Mouse (Mus musculus): ENCODE results near the gene Mrps33. TPM values are rescaled to one million over a fixed set of nuclear protein-coding genes. Genes with fewer than 3 reads are reported as not detected.
A peak's percentile ranks its signal among the peaks of the same experiment; 100 is the strongest.

Mrps33 gene
- polyA plus RNA-seq, 1 experiment from 2014 or later = 232 TPM

DNA sequence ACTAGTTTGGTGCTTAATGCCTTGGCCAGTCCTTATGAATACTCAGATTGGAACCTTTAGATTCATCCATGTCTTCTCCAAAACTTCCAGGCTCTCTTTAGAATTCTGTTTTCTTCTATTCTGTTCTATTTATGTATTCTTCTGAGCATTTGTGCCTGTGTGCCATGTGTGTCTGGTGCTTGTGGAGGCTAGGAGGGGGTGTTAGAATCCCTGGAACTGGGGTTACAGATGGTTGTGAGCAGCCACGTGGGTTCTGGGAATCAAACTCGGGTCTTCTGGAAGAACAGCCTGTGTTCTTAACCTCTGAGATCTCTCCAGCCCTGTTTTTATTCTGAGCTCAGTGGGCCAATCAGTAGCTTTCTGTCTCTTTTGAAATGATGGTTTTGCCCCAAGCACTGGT, 13.7 kb downstream of the Mrps33 start:
- Histone ChIP-seq H3K27ac (replicated peaks) (no peak overlapping the region), H3K9me3 (replicated peaks) (no peaks in the 10 kb centered on the region; the same call in 1 of the 2 replicates), H3K27me3 (ENCODE audit: low read depth, poor library complexity, severe bottlenecking) (no peaks in the 10 kb centered on the region), H3K4me1 (peaks cover under 1% of the 10 kb centered on the region; the same call in 1 of the 2 replicates), H3K4me3 (no peak overlapping the region), H3K36me3 (peaks cover 22% of the 10 kb centered on the region)
- DNase-seq (ENCODE audit: low spot score) = no peak
- WGBS = 73% methylated on average over 2 of the region's 2 CpGs

DNA sequence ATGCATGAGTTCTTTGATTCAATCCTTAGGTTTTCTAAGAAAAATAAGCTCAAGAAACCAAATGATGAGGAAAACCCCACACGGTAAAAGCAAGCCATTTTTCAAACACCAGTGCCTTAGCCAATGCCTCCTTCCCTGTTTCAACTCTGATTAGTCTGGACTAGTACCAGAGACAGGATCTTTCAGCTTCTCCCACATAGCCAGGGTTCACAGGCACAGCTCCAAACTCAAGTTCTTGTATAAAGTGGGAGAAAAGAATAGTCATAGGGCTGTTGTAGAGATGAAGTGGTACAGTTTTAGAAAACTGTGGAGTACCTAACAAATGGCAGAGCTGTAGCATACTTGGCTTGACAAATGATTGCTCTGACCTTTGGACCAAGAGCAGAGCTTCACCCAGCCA, 14.6 kb downstream of the Mrps33 start:
- no peak for DNase-seq (ENCODE audit: low spot score)
- no peak overlapping the region for H3K4me3 ChIP-seq
- H3K27me3 ChIP-seq (ENCODE audit: low read depth, poor library complexity, severe bottlenecking) = no peaks in the 10 kb centered on the region
- H3K4me1 ChIP-seq = peaks cover 9% of the 10 kb centered on the region
- WGBS = 95% methylated on average over 1 of the region's 1 CpGs
- H3K36me3 ChIP-seq = peaks cover 13% of the 10 kb centered on the region
- H3K27ac ChIP-seq (replicated peaks) = no peak overlapping the region
- H3K9me3 ChIP-seq (replicated peaks) = no peaks in the 10 kb centered on the region; the same call in 1 of the 2 replicates

- Histone ChIP-seq H3K9me3 (replicated peaks) (no peaks in the 10 kb centered on the region), H3K36me3 (no peaks in the 10 kb centered on the region), H3K27ac (replicated peaks) (no peak overlapping the region), H3K4me3 (no peak overlapping the region), H3K27me3 (ENCODE audit: low read depth, poor library complexity, severe bottlenecking) (no peaks in the 10 kb centered on the region), H3K4me1 (peaks cover 26% of the 10 kb centered on the region)
- 79% methylated on average over 5 of the region's 5 CpGs for WGBS
- no peak for DNase-seq (ENCODE audit: low spot score)
Measured at GRCm38 (mm10) chr6:39791806-39792205, 19.0 kb downstream of the Mrps33 start.

DNA sequence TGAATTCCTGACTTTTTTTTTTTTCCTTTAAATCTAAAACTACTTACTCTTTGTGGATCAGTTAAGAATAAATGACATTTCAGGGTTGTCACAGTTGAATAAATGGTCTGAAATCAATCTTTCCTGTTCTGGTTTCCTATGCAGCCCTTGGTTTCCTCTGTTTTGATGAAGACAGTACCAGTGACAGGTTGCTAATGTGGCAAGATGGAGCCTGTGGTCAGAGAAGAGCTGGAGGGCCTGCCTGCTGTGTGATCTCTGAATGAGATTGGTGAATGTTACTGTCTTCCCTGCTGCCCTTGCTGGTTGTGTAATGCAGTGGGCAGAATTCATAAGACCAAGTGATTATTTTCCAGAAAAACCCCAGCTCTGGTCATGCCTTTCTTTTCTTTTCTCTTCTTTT, 22.4 kb downstream of the Mrps33 start:
- no peak for DNase-seq (ENCODE audit: low spot score)
- Histone ChIP-seq H3K9me3 (replicated peaks) (no peaks in the 10 kb centered on the region), H3K36me3 (no peaks in the 10 kb centered on the region), H3K27ac (replicated peaks) (peak overlapping the region; percentile 79; the same call in 1 of the 2 replicates), H3K4me3 (no peak overlapping the region), H3K4me1 (peaks cover 31% of the 10 kb centered on the region), H3K27me3 (ENCODE audit: low read depth, poor library complexity, severe bottlenecking) (no peaks in the 10 kb centered on the region)

- WGBS = 11% methylated on average over 9 of the region's 9 CpGs
Measured at GRCm38 (mm10) chr6:39787783-39788182, 23.0 kb downstream of the Mrps33 start.

GRCm38 (mm10) chr6:39785944-39786343, 24.8 kb downstream of the Mrps33 start:
- 84% methylated on average over 5 of the region's 5 CpGs for WGBS
- no peak for DNase-seq (ENCODE audit: low spot score)
- Histone ChIP-seq H3K4me1 (peaks cover 36% of the 10 kb centered on the region), H3K27me3 (ENCODE audit: low read depth, poor library complexity, severe bottlenecking) (no peaks in the 10 kb centered on the region), H3K9me3 (replicated peaks) (no peaks in the 10 kb centered on the region), H3K4me3 (no peak overlapping the region), H3K36me3 (no peaks in the 10 kb centered on the region), H3K27ac (replicated peaks) (no peak overlapping the region; the same call in 1 of the 2 replicates)

More at GRCm38 (mm10) chr6:39787783-39788182, 23.0 kb downstream of the Mrps33 start:
- DNase-seq (ENCODE audit: low spot score) = peak; percentile 77
- H3K27ac ChIP-seq (replicated peaks) = peak overlapping the region; percentile 79
- H3K4me1 ChIP-seq = peaks cover 31% of the 10 kb centered on the region
- H3K27me3 ChIP-seq (ENCODE audit: low read depth, poor library complexity, severe bottlenecking) = no peaks in the 10 kb centered on the region
- no peaks in the 10 kb centered on the region for H3K36me3 ChIP-seq
- 0 out of 2 replicates have a peak overlapping the region, but pooled peaks have one; percentile 7 for H3K4me3 ChIP-seq
- no peaks in the 10 kb centered on the region for H3K9me3 ChIP-seq (replicated peaks)

- H3K36me3 ChIP-seq = no peaks in the 10 kb centered on the region
- no peaks in the 10 kb centered on the region for H3K9me3 ChIP-seq (replicated peaks)
- no peak for DNase-seq (ENCODE audit: low spot score)
- peaks cover 50% of the 10 kb centered on the region for H3K4me1 ChIP-seq
- no peak overlapping the region for H3K27ac ChIP-seq (replicated peaks)
- H3K27me3 ChIP-seq (ENCODE audit: low read depth, poor library complexity, severe bottlenecking) = no peaks in the 10 kb centered on the region
- 69% methylated on average over 7 of the region's 7 CpGs for WGBS
- H3K4me3 ChIP-seq = no peak overlapping the region
Measured at GRCm38 (mm10) chr6:39783521-39783920, 27.3 kb downstream of the Mrps33 start.

DNA sequence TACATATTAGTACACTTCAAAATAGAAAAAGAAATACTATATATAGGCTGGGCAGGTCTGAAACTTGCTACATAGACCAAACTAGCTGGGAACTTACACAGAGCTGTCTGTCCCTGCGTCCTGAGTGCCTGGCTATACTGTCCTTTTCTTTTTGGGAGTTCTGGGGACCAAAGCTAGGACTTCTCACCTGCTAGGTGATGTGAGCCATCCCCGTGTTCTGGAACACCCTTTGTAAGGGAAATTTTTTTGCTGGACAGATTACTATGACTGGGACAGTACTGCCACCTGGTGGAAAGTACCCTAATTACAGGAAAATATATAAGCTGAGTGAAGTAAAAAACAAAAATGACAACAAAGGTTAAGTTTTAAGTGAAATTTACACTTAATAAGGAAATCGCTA, 28.2 kb downstream of the Mrps33 start:
- Histone ChIP-seq H3K27ac (replicated peaks) (no peak overlapping the region), H3K27me3 (ENCODE audit: low read depth, poor library complexity, severe bottlenecking) (no peaks in the 10 kb centered on the region), H3K4me1 (peaks cover 45% of the 10 kb centered on the region), H3K9me3 (replicated peaks) (no peaks in the 10 kb centered on the region), H3K36me3 (no peaks in the 10 kb centered on the region), H3K4me3 (no peak overlapping the region)
- no peak for DNase-seq (ENCODE audit: low spot score)
- 29% methylated on average over 3 of the region's 3 CpGs for WGBS

GRCm38 (mm10) chr6:39781766-39782530, 28.8 kb downstream of the Mrps33 start:
- peak overlapping the region; percentile 84 for H3K27ac ChIP-seq (replicated peaks)
- H3K36me3 ChIP-seq = no peaks in the 10 kb centered on the region
- no peaks in the 10 kb centered on the region for H3K27me3 ChIP-seq (ENCODE audit: low read depth, poor library complexity, severe bottlenecking)
- no peak overlapping the region for H3K4me3 ChIP-seq
- H3K9me3 ChIP-seq (replicated peaks) = no peaks in the 10 kb centered on the region
- peaks cover 39% of the 10 kb centered on the region for H3K4me1 ChIP-seq
- 52% methylated on average over 17 of the region's 17 CpGs for WGBS
- peak; percentile 23 for DNase-seq (ENCODE audit: low spot score)

- peaks cover 38% of the 10 kb centered on the region for H3K4me1 ChIP-seq
- peak overlapping the region; percentile 43 for H3K4me3 ChIP-seq
- WGBS = 1% methylated on average over 18 of the region's 18 CpGs
- H3K36me3 ChIP-seq = no peaks in the 10 kb centered on the region
- peak; percentile 72 for DNase-seq (ENCODE audit: low spot score)
- no peaks in the 10 kb centered on the region for H3K27me3 ChIP-seq (ENCODE audit: low read depth, poor library complexity, severe bottlenecking)
- H3K27ac ChIP-seq (replicated peaks) = peak overlapping the region; percentile 84
- no peaks in the 10 kb centered on the region for H3K9me3 ChIP-seq (replicated peaks)
Measured at GRCm38 (mm10) chr6:39780857-39781666, 29.7 kb downstream of the Mrps33 start.

- no peak for DNase-seq (ENCODE audit: low spot score)
- Histone ChIP-seq H3K4me1 (peaks cover 33% of the 10 kb centered on the region), H3K27me3 (ENCODE audit: low read depth, poor library complexity, severe bottlenecking) (no peaks in the 10 kb centered on the region), H3K27ac (replicated peaks) (no peak overlapping the region), H3K4me3 (no peak overlapping the region), H3K36me3 (no peaks in the 10 kb centered on the region), H3K9me3 (replicated peaks) (no peaks in the 10 kb centered on the region)
- WGBS = 95% methylated on average over 1 of the region's 1 CpGs
Measured at GRCm38 (mm10) chr6:39778506-39778905, 32.3 kb downstream of the Mrps33 start.

DNA sequence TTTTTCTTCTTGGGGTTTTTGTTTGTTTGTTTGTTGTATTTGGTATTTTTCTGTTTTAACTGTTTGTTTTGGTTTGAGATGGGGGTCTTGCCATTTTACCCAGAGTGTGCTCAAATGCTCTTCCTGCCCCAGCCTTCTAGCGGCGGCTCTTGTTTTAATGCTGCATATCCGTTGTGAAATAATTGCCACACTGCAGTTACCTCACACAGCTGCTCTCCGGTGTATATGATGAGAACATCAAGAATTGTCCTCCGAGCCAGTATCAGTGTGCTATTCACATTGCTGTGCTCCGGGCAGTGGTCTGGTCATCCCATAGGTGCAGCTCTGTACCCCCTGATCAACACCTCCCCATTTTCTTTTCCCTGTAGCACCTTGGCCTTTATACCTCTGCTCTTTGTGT, 34.5 kb downstream of the Mrps33 start:
- DNase-seq (ENCODE audit: low spot score) = no peak
- H3K9me3 ChIP-seq (replicated peaks) = no peaks in the 10 kb centered on the region
- no peak overlapping the region for H3K4me3 ChIP-seq
- H3K4me1 ChIP-seq = peaks cover 22% of the 10 kb centered on the region
- 91% methylated on average over 6 of the region's 6 CpGs for WGBS
- H3K36me3 ChIP-seq = no peaks in the 10 kb centered on the region
- H3K27me3 ChIP-seq (ENCODE audit: low read depth, poor library complexity, severe bottlenecking) = no peaks in the 10 kb centered on the region
- H3K27ac ChIP-seq (replicated peaks) = no peak overlapping the region

DNA sequence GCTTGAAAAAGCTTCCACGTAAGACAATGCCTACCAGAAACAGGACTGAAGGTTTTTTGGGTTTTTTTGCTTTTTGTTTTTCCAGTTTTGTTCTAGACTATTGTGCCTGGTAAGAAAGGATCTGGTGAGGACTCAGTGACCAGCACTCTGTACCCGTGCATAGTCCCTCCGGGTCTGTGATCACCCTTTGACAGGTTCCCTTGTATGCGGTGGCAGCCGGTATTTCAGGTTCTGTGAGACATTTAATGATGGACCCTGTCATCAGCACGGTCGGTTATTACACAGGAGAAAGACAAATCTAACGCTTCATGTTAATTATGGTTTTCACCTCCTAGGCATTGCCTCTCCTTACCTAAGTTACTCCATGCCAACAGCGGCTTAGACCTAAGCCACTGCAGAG, 35.8 kb downstream of the Mrps33 start:
- WGBS = 90% methylated on average over 9 of the region's 9 CpGs
- Histone ChIP-seq H3K36me3 (no peaks in the 10 kb centered on the region), H3K4me1 (peaks cover 10% of the 10 kb centered on the region; the same call in 1 of the 2 replicates), H3K27ac (replicated peaks) (no peak overlapping the region), H3K27me3 (ENCODE audit: low read depth, poor library complexity, severe bottlenecking) (no peaks in the 10 kb centered on the region), H3K9me3 (replicated peaks) (no peaks in the 10 kb centered on the region), H3K4me3 (no peak overlapping the region)
- DNase-seq (ENCODE audit: low spot score) = no peak

Measured in midbrain, embryonic 10.5 days (tissue).